Mouse (Mus musculus): ENCODE measurements at regions not wholly inside any gene's neighbourhood (a gene's known extent, or its start where the extent isn't known, plus 50 kb on each side); places are given as distances from the start of the nearest gene placed in this dataset.
"Not testable (repeated sequence)": the region's sequence is repeated elsewhere in the genome, so short reads cannot be mapped to it uniquely, and the experiment has no call there.

GRCm38 (mm10) chr4:67378632-67379031, 551.2 kb downstream of the Tlr4 start:
- Histone ChIP-seq H3K4me1 (replicated peaks; ENCODE audit: control insufficient read depth, insufficient read depth, low read length) (no peaks in the 10 kb centered on the region), H3K4me2 (ENCODE audit: low read depth, low read length) (no peak overlapping the region), H3K4me3 (ENCODE audit: low read length) (no peak overlapping the region), H3K36me3 (ENCODE audit: control insufficient read depth, insufficient read depth, low read length) (no peaks in the 10 kb centered on the region), H3K27me3 (ENCODE audit: control insufficient read depth, insufficient read depth, low read depth, low read length) (no peaks in the 10 kb centered on the region), H3K27ac (ENCODE audit: low read length) (no peak overlapping the region), H3K9me3 (ENCODE audit: control insufficient read depth, low read length) (no peaks in the 10 kb centered on the region), H3K9ac (ENCODE audit: low read length) (no peak overlapping the region)
- no peak for ATAC-seq (ENCODE audit: low read depth)
- WGBS, result 88% methylated on average over 4 of the region's 4 CpGs

GRCm38 (mm10) chr4:67387834-67388233, 560.5 kb downstream of the Tlr4 start:
- no peaks in the 10 kb centered on the region for H3K27me3 ChIP-seq (ENCODE audit: control insufficient read depth, insufficient read depth, low read depth, low read length)
- WGBS, result 84% methylated on average over 2 of the region's 2 CpGs
- H3K9me3 ChIP-seq (ENCODE audit: control insufficient read depth, low read length), result no peaks in the 10 kb centered on the region
- ATAC-seq (ENCODE audit: low read depth), result no peak
- H3K4me2 ChIP-seq (ENCODE audit: low read depth, low read length), result no peak overlapping the region
- no peaks in the 10 kb centered on the region for H3K4me1 ChIP-seq (replicated peaks; ENCODE audit: control insufficient read depth, insufficient read depth, low read length)
- H3K9ac ChIP-seq (ENCODE audit: low read length), result no peak overlapping the region
- H3K36me3 ChIP-seq (ENCODE audit: control insufficient read depth, insufficient read depth, low read length), result no peaks in the 10 kb centered on the region
- no peak overlapping the region for H3K27ac ChIP-seq (ENCODE audit: low read length)
- no peak overlapping the region for H3K4me3 ChIP-seq (ENCODE audit: low read length)

GRCm38 (mm10) chr4:67402977-67403376, 575.6 kb downstream of the Tlr4 start:
- Histone ChIP-seq H3K36me3 (ENCODE audit: control insufficient read depth, insufficient read depth, low read length) (no peaks in the 10 kb centered on the region), H3K4me3 (ENCODE audit: low read length) (no peak overlapping the region), H3K4me2 (ENCODE audit: low read depth, low read length) (no peak overlapping the region), H3K4me1 (replicated peaks; ENCODE audit: control insufficient read depth, insufficient read depth, low read length) (no peaks in the 10 kb centered on the region), H3K27me3 (ENCODE audit: control insufficient read depth, insufficient read depth, low read depth, low read length) (no peaks in the 10 kb centered on the region), H3K9me3 (ENCODE audit: control insufficient read depth, low read length) (no peaks in the 10 kb centered on the region), H3K9ac (ENCODE audit: low read length) (no peak overlapping the region), H3K27ac (ENCODE audit: low read length) (no peak overlapping the region)
- 44% methylated on average over 4 of the region's 4 CpGs for WGBS
- no peak for ATAC-seq (ENCODE audit: low read depth)

- no peak overlapping the region for H3K27ac ChIP-seq (ENCODE audit: low read length)
- H3K9me3 ChIP-seq (ENCODE audit: control insufficient read depth, low read length), result no peaks in the 10 kb centered on the region
- 91% methylated on average over 1 of the region's 1 CpGs for WGBS
- no peak overlapping the region for H3K4me2 ChIP-seq (ENCODE audit: low read depth, low read length)
- no peaks in the 10 kb centered on the region for H3K4me1 ChIP-seq (replicated peaks; ENCODE audit: control insufficient read depth, insufficient read depth, low read length)
- no peak overlapping the region for H3K4me3 ChIP-seq (ENCODE audit: low read length)
- no peak for ATAC-seq (ENCODE audit: low read depth)
- H3K9ac ChIP-seq (ENCODE audit: low read length), result no peak overlapping the region
- H3K27me3 ChIP-seq (ENCODE audit: control insufficient read depth, insufficient read depth, low read depth, low read length), result no peaks in the 10 kb centered on the region
- H3K36me3 ChIP-seq (ENCODE audit: control insufficient read depth, insufficient read depth, low read length), result no peaks in the 10 kb centered on the region
Observed at GRCm38 (mm10) chr4:67424064-67424463, 596.7 kb downstream of the Tlr4 start.

- ATAC-seq (ENCODE audit: low read depth), result no peak
Observed at GRCm38 (mm10) chr4:67425712-67426111, 598.3 kb downstream of the Tlr4 start.

GRCm38 (mm10) chr4:67447835-67448234, 620.5 kb downstream of the Tlr4 start:
- H3K36me3 ChIP-seq (ENCODE audit: control insufficient read depth, insufficient read depth, low read length), result no peaks in the 10 kb centered on the region
- H3K27me3 ChIP-seq (ENCODE audit: control insufficient read depth, insufficient read depth, low read depth, low read length), result no peaks in the 10 kb centered on the region
- no peak for ATAC-seq (ENCODE audit: low read depth)
- H3K4me2 ChIP-seq (ENCODE audit: low read depth, low read length), result no peak overlapping the region
- 79% methylated on average over 3 of the region's 3 CpGs for WGBS
- H3K4me3 ChIP-seq (ENCODE audit: low read length), result no peak overlapping the region
- H3K4me1 ChIP-seq (replicated peaks; ENCODE audit: control insufficient read depth, insufficient read depth, low read length), result no peaks in the 10 kb centered on the region
- H3K9ac ChIP-seq (ENCODE audit: low read length), result no peak overlapping the region
- no peak overlapping the region for H3K27ac ChIP-seq (ENCODE audit: low read length)
- no peaks in the 10 kb centered on the region for H3K9me3 ChIP-seq (ENCODE audit: control insufficient read depth, low read length)

More at GRCm38 (mm10) chr4:67425712-67426111, 598.3 kb downstream of the Tlr4 start:
- Histone ChIP-seq H3K4me3 (ENCODE audit: low read length) (no peak overlapping the region), H3K4me1 (replicated peaks; ENCODE audit: control insufficient read depth, insufficient read depth, low read length) (no peaks in the 10 kb centered on the region), H3K36me3 (ENCODE audit: control insufficient read depth, insufficient read depth, low read length) (no peaks in the 10 kb centered on the region), H3K27ac (ENCODE audit: low read length) (no peak overlapping the region), H3K9ac (ENCODE audit: low read length) (no peak overlapping the region), H3K4me2 (ENCODE audit: low read depth, low read length) (no peak overlapping the region), H3K27me3 (ENCODE audit: control insufficient read depth, insufficient read depth, low read depth, low read length) (no peaks in the 10 kb centered on the region), H3K9me3 (ENCODE audit: control insufficient read depth, low read length) (no peaks in the 10 kb centered on the region)
- WGBS, result 84% methylated on average over 6 of the region's 6 CpGs

- H3K27me3 ChIP-seq (ENCODE audit: control insufficient read depth, insufficient read depth, low read depth, low read length); H3K27ac ChIP-seq (ENCODE audit: low read length); H3K9ac ChIP-seq (ENCODE audit: low read length); ATAC-seq (ENCODE audit: low read depth); H3K4me2 ChIP-seq (ENCODE audit: low read depth, low read length); H3K4me1 ChIP-seq (replicated peaks; ENCODE audit: control insufficient read depth, insufficient read depth, low read length); H3K9me3 ChIP-seq (ENCODE audit: control insufficient read depth, low read length); H3K4me3 ChIP-seq (ENCODE audit: low read length); H3K36me3 ChIP-seq (ENCODE audit: control insufficient read depth, insufficient read depth, low read length): not testable (repeated sequence)
- 94% methylated on average over 2 of the region's 2 CpGs for WGBS
Observed at GRCm38 (mm10) chr4:67459871-67460270, 632.5 kb downstream of the Tlr4 start.

GRCm38 (mm10) chr4:67473034-67473433, 645.6 kb downstream of the Tlr4 start:
- no peak overlapping the region for H3K9ac ChIP-seq (ENCODE audit: low read length)
- H3K4me3 ChIP-seq (ENCODE audit: low read length), result no peak overlapping the region
- H3K36me3 ChIP-seq (ENCODE audit: control insufficient read depth, insufficient read depth, low read length), result no peaks in the 10 kb centered on the region
- no peak overlapping the region for H3K27ac ChIP-seq (ENCODE audit: low read length)
- ATAC-seq (ENCODE audit: low read depth), result no peak
- WGBS, result 63% methylated on average over 1 of the region's 1 CpGs
- no peaks in the 10 kb centered on the region for H3K4me1 ChIP-seq (replicated peaks; ENCODE audit: control insufficient read depth, insufficient read depth, low read length)
- no peak overlapping the region for H3K4me2 ChIP-seq (ENCODE audit: low read depth, low read length)
- no peaks in the 10 kb centered on the region for H3K27me3 ChIP-seq (ENCODE audit: control insufficient read depth, insufficient read depth, low read depth, low read length)
- H3K9me3 ChIP-seq (ENCODE audit: control insufficient read depth, low read length), result no peaks in the 10 kb centered on the region

GRCm38 (mm10) chr4:67477264-67477845, 650.0 kb downstream of the Tlr4 start:
- H3K27ac ChIP-seq (ENCODE audit: low read length), result no peak overlapping the region
- H3K9me3 ChIP-seq (ENCODE audit: control insufficient read depth, low read length), result no peaks in the 10 kb centered on the region
- no peaks in the 10 kb centered on the region for H3K27me3 ChIP-seq (ENCODE audit: control insufficient read depth, insufficient read depth, low read depth, low read length)
- H3K36me3 ChIP-seq (ENCODE audit: control insufficient read depth, insufficient read depth, low read length), result no peaks in the 10 kb centered on the region
- ATAC-seq (ENCODE audit: low read depth), result 0 out of 2 replicates have a peak, but pooled peaks have one; percentile 36
- no peaks in the 10 kb centered on the region for H3K4me1 ChIP-seq (replicated peaks; ENCODE audit: control insufficient read depth, insufficient read depth, low read length)
- H3K4me3 ChIP-seq (ENCODE audit: low read length), result no peak overlapping the region
- 9% methylated on average over 6 of the region's 6 CpGs for WGBS
- H3K9ac ChIP-seq (ENCODE audit: low read length), result no peak overlapping the region
- H3K4me2 ChIP-seq (ENCODE audit: low read depth, low read length), result no peak overlapping the region

GRCm38 (mm10) chr4:67478081-67478480, 650.7 kb downstream of the Tlr4 start:
- H3K27me3 ChIP-seq (ENCODE audit: control insufficient read depth, insufficient read depth, low read depth, low read length), result no peaks in the 10 kb centered on the region
- H3K4me3 ChIP-seq (ENCODE audit: low read length), result no peak overlapping the region
- H3K4me1 ChIP-seq (replicated peaks; ENCODE audit: control insufficient read depth, insufficient read depth, low read length), result no peaks in the 10 kb centered on the region
- H3K4me2 ChIP-seq (ENCODE audit: low read depth, low read length), result no peak overlapping the region
- no peaks in the 10 kb centered on the region for H3K36me3 ChIP-seq (ENCODE audit: control insufficient read depth, insufficient read depth, low read length)
- 33% methylated on average over 2 of the region's 2 CpGs for WGBS
- no peak overlapping the region for H3K9ac ChIP-seq (ENCODE audit: low read length)
- H3K27ac ChIP-seq (ENCODE audit: low read length), result no peak overlapping the region
- no peak for ATAC-seq (ENCODE audit: low read depth)
- H3K9me3 ChIP-seq (ENCODE audit: control insufficient read depth, low read length), result no peaks in the 10 kb centered on the region

All from lung, embryonic 16.5 days (tissue).